Mouse (Mus musculus): ENCODE results near the gene Slc25a42.

Gene Slc25a42

DNA sequence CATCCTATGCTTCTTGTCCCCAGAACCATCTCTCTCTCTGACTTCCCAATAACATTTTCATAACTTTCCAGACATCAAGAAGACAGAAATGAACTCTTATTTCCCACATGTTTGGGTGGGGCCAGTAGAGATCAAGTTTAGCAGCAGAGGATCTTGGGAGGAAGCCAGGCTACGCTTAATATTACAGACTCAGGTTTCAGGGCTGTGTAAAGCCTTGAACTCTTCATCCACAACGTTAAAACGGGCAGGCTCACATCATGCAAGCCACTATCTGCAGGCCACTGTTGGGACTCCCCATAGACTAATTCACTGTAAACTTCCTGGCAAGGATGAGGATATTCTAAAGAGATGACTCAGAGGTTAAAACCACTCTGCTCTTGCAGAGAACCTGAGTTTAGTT, 2.3 kb upstream of the Slc25a42 start:
- no peak for DNase-seq (ENCODE audit: low spot score)

GRCm38 (mm10) chr8:70211726-70212111, 386 bp downstream of the Slc25a42 start:
- DNase-seq (ENCODE audit: low spot score) = no peak

- no peak for DNase-seq (ENCODE audit: low spot score)
Observed at GRCm38 (mm10) chr8:70211275-70211674, 830 bp downstream of the Slc25a42 start.

- DNase-seq (ENCODE audit: low spot score) = no peak
Observed at GRCm38 (mm10) chr8:70210538-70210937, 1.6 kb downstream of the Slc25a42 start.

DNA sequence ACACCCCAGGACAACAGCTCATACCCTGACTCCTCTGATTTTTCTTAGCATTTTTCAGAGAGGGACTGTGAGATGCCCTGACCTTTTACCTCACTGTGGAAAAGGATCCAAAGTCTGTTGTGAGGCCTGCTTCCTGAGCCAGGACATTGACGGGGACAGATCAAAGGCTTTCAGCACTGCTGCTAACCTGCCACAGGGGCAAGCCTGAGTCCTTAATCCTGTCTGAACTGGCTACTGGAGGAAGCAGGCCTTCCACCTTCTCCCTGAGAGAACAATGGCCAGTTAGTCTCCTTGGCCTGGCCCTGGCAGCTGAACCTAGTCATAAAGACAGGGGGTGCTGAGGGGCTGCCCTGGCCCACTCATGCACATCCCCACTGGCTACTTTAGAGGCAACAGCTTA, 4.0 kb downstream of the Slc25a42 start:
- DNase-seq (ENCODE audit: low spot score) = no peak

- no peak for DNase-seq (ENCODE audit: low spot score)
Observed at GRCm38 (mm10) chr8:70204757-70205156, 7.3 kb downstream of the Slc25a42 start.

GRCm38 (mm10) chr8:70203072-70203471, 9.0 kb downstream of the Slc25a42 start:
- no peak for DNase-seq (ENCODE audit: low spot score)

DNA sequence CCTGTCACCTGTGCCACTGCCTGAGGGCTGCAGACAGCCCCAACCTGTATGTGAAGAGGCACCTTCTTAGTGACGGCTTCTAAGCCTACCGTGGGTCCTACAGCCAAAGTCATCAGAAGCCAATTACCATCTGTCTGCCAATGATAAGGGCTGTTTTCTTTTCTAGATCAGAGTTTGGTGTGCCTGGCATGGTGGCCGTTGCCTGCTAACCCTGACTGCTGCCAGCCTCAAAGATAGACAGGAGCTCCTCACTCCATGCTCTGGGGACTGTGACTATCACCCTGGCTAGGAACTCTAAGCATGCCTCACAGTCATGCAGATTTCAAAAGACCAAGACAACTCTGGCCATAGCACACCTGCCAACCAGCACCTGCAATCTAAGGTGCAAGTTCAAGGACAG, 10.7 kb downstream of the Slc25a42 start:
- no peak for DNase-seq (ENCODE audit: low spot score)

GRCm38 (mm10) chr8:70200098-70200681, 11.9 kb downstream of the Slc25a42 start:
- DNase-seq (ENCODE audit: low spot score) = no peak

GRCm38 (mm10) chr8:70197603-70198002, 14.5 kb downstream of the Slc25a42 start:
- no peak for DNase-seq (ENCODE audit: low spot score)

DNA sequence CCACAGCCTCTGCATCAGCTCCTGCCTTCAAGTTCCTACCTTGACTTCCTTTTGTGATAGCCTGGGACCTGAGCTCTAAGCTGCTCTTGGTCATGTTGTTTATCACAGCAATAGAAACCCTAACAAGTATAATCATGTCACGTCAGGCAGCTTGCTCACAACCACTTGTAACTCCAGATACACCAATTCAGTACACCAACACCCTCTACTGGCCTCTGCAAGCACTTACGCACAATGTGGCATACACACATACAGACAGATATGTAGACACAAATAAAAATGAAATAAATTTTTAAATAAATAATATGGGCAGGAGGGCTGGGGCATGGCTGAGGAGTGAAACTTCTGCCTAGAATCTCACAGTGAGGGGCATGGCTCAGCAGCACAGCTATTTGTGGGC, 16.3 kb downstream of the Slc25a42 start:
- no peak for DNase-seq (ENCODE audit: low spot score)

GRCm38 (mm10) chr8:70194191-70194590, 17.9 kb downstream of the Slc25a42 start:
- no peak for DNase-seq (ENCODE audit: low spot score)

- DNase-seq (ENCODE audit: low spot score) = no peak
Observed at GRCm38 (mm10) chr8:70193238-70193637, 18.9 kb downstream of the Slc25a42 start.

- DNase-seq (ENCODE audit: low spot score) = no peak
Observed at GRCm38 (mm10) chr8:70188707-70189106, 23.4 kb downstream of the Slc25a42 start.

- no peak for DNase-seq (ENCODE audit: low spot score)
Observed at GRCm38 (mm10) chr8:70183194-70183593, 28.9 kb downstream of the Slc25a42 start.

DNA sequence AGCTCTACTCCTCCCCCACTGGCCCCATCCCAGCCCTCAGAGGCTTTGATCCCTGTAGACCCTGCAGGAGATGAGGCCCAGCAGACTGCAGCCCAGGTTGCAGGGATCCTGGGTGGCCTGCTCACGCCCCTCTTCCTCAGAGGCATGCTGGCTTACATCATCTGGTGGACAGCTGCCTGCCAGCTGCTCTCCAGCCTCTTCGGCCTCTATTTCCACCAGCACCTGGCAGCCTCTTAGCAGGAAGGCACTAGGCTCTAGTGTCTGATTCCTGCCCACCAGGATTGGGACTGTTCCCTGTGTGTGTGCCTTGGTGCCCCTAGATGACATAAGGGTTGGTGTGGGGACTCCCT, 30.2 kb downstream of the Slc25a42 start:
- DNase-seq (ENCODE audit: low spot score) = no peak

GRCm38 (mm10) chr8:70181212-70181902, 30.7 kb downstream of the Slc25a42 start:
- no peak for DNase-seq (ENCODE audit: low spot score)

- DNase-seq (ENCODE audit: low spot score) = no peak
Observed at GRCm38 (mm10) chr8:70179082-70179481, 33.0 kb downstream of the Slc25a42 start.

GRCm38 (mm10) chr8:70178231-70178630, 33.9 kb downstream of the Slc25a42 start:
- no peak for DNase-seq (ENCODE audit: low spot score)

DNA sequence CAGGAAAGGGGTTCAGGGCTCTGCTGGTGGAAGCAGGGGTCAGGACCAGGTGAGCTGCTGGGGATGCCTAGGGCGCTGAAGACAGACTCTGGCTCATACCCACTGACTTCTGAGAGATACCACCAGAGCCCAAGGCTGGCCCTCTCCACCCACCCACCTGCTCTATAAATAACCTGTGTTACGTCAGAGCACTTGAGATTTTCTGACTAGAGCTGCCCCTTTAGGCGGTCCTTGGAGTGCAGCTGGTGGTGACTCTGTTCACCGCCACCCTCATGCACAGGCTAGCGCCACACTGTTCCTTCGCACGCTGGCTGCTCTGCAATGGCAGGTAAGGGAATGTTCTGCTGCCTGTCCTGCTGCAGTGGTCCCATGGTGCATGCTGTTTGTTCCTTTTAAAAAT, 38.0 kb downstream of the Slc25a42 start:
- DNase-seq (ENCODE audit: low spot score) = no peak

GRCm38 (mm10) chr8:70173320-70173719, 38.8 kb downstream of the Slc25a42 start:
- no peak for DNase-seq (ENCODE audit: low spot score)

GRCm38 (mm10) chr8:70172043-70172681, 39.9 kb downstream of the Slc25a42 start, which contains the start of gene Tmem161a:
Tmem161a (plus strand) TSS chr8:70172356.
- peak; percentile 77 for DNase-seq (ENCODE audit: low spot score)

DNA sequence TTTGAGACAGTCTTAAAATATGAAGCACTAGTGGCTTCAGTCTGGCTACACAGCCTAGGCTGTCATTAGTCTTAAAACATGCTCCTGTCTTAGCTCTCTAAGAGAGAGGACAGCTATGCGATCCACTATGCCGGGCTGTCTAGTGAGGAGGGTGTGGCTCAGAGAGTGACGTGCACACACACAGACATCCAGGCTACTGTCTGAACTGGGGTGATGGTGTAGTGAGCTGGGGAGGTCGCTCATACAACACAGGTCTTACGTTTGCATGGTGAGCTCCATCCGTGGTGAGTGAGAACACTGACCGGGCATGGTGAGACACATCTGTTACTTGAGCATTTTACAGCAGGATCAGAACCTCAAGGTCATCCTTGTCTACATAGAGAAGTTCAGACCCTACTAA, 40.9 kb downstream of the Slc25a42 start:
- DNase-seq (ENCODE audit: low spot score) = no peak

DNA sequence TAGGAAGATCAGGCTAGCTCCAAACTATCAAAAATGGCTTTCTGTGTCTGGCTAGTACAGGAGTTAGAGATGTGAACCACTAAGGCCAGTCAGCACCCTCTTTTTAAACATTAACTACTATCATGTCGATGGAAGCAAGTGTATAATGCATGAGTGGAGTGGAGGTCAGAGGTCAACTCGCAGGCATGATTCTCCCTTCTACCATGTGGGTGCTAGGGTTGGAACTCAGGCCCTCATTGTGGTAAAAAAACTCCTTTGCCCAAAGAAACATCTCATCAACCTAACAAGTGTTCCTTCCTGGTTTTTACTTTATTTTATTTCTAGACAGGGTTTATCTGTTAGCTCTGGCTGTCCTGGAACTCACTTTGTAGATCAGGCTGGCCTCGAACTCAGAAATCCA, 41.4 kb downstream of the Slc25a42 start:
- DNase-seq (ENCODE audit: low spot score) = no peak

Data from urinary bladder, postnatal 25 days (tissue).